Mouse (Mus musculus): ENCODE measurements around the gene Rpl41.
"Not testable (repeated sequence)": the region's sequence is repeated elsewhere in the genome, so short reads cannot be mapped to it uniquely, and the experiment has no call there.

Rpl41 gene

DNA sequence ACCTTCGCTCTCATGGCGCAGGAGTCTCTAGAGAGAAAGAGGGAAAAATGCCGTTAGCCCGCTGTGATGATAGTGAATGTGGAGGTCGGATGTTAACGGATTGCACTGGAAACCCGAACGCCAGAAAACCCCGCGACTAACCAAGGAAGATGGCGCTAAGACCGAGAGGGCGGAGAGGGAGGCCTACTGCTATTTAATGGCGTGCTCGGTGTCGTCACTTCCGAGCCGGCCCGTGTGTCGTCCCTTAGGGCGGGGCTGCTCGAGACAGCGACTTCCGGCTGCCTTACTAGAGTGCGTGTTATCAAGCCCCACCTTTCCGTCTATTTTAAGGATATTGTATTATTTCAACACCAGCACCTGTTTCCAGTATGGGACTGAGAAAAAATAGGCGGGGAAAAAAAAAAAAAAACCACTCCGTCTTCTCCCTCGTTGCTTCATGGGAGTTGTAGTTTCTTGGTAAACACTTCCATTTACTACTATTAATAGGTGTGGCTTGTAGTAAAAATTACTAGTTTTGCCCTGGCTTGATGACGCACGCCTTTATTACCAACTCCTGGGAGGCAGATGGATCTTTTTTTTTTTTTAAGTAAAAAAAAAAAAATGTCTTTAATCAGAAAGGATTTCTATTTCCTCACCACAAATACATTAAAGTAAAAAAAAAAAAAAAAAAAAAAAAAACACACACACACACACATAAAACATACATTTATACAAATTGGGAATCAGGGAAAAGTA is at the start of gene Rpl41:
Rpl41 (minus strand) TSS at position 359 of the 735 bp plus-strand sequence.
- peak; percentile 90 to 94 for DNase-seq

DNA sequence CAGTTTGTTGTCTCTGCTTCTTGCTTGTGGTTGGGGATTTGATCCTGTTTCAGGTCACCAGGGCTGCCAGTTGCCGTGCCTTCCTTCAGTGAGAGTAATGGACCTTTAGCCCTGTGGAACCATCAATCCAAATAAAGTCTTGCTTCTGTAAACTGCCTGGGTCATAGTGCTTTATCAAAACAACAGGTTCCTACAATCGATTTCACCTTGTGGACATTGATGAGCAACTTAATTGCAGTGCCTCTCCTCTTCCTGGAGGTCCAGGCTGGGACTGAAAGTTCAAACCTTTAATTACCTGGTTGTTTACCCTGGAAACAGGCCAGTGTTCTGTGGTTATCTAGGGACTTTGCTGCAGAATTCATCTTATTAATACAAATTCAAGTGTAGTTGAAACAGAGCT is 49.4 kb upstream of the Rpl41 start:
- DNase-seq = no peak

DNA sequence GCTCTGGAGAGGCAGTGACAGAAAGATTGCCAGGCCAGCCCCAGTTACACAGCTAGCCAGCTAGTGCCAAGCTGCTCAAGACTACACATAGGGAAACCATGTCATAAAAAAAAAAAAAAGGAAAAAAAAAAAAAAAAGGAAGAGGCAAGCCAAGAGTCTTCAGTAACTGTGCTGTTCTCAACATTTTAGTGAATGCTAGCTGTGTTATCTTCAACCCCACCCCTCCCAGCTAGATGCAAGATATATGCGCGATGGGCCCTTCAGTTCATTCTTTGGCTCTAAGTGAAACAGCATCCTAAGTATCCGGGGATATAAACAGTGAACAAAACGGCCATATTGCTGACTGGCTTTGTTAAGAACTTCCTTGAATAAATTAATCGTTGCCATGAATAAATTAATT is 43.7 kb upstream of the Rpl41 start:
- DNase-seq = no peak

DNA sequence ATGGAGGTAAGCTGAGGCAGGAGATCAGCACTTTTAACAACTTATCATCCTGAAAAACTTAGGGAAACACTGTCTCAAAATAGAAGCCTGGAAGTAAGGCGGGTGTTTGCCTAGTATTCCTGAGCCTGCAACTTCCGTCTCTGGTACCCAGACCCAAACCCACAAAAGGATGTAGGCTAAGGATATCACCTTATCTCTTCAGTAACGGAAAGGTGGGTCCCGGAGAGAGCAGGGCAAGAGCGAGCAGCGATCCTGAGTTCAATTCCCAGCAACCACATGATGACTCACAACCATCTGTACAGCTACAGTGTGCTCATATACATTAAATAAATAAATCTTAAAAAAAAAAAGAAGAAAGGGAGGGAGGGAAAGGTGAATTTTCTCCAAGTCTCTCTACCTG is 42.3 kb upstream of the Rpl41 start:
- DNase-seq = no peak

DNA sequence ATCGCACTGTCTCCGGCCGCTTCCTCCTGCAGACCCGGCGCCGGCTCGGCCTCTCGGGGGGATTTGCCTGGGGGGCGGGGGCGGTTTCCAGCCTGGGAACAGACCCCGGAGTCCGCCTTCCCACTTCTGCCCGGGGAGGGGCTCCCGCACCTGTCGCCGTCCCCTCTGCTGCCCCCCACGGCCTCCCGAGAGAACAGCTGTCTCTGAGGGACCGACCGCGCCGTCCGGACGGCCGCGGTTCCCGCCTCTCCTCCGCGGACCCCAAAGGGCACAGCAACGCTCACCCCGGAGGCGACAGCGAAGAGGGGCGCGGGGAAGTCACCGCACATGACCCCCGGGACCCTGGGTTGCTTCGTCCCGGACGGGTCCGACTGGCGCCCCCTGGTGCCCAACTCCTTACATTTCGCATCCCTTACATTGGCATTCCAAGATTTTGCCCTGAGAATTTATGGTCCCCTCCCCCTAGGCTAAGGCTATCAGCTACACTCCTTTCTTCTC is 41.1 kb upstream of the Rpl41 start:
- DNase-seq = peak; percentile 79 to 87

DNA sequence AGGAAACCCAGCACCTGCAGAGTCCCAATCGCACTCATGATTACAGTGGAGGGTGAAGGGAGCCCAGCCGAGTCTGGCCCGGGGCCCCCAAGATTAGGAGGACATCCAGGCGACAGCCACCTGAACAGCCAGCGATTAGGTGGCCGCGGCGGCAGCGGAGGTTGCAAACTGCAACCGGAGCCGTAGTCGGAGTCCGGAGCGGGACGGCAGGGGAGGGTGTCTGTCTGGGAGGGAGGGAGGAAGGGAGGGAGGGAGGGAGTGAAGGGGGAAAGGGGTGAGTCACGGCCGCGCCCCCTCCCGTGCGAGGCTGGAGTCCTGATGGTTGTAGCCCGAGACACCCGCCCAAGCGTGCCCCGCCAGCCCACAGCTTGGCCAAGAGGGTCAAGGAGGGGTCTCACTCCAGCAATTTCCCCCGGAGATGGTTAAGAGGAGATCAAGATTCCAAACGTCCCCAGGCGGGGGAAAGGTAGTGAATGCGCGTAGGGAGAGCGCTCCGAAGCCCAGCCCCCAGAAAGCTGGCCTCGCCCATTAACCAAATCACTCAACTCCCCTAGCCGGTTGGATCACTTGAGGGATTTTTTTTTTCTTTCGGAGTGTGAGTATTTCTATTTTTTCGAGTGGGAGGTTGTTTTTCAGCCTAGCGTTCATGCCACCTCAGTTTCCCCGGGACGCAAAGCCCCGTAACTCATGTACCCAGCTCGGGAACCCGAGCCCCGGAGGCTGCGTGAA is 40.5 kb upstream of the Rpl41 start, which contains the start of gene Erbb3:
Erbb3 (minus strand) TSS at position 189 of the 729 bp plus-strand sequence.
- DNase-seq = peak; percentile 43 to 64

DNA sequence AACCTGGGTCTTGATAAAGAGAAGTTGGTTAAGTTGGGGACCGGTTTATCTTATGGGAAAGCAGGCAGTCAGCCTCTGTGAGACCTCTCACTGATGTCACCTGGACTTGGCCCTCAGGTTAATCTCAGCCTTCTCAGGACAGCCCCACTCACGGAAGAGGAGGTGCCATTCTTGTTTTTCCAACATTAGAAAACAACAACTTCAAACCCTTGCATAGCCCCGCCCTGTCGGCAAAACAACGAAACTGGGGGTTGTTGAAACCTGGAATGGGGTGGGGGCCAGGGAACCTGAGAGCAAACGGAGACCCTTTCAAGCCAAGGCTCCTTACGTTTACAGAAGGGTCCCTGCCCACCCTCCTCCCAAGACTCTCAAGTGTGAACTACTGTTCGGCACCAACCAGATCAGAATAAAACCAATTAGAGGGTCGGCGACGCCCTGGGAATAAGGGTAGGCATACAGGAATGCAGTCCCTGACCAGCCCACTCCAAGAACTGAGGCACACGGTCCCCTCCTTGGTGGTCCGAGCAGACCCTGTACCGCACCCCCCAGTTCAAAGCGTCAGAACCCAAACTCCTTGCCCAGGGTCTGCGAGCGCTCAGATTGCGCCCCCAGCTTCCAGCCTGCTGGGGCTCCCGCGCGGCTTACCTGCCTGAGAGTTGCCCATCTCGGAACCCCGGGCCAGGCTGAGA is 39.8 kb upstream of the Rpl41 start:
- DNase-seq = no peak

DNA sequence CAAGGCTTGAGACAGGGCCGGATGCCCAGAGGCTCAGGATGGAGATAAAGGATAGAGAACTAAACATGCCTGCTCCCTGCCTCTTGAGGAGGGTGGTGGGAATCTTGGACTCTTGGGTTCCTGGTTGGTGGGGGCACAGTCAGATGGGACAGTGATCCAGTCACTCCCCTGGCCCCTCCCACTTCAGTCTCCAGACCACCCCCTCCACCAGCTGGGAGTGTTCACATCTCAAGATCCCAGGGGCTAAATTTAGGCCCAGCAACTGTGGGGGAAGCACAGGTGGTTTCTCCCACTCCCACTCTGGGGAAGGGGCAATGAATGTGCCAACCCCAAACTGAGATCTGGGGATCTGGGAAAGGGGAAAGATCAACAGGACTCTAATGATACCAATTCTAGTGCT is 39.0 kb upstream of the Rpl41 start:
- no peak for DNase-seq

DNA sequence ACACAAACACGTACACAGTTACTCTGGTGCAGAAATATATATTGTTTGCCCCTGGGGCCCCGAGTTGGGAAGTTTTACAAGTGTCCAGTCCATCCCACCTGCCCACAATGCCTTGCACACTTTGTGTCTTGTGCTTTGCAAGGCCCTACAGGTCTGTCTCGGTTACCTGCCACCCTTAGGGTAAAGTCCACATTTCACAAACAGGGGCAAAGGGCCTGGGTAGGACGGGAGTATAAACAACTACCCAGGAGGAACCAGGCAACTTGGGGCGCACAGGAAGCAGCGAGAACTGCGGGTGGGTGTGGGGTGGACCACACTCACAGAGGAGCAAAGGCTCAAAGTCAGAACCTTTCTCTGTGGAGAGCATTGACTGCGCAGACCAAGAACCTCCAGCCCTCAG is 38.6 kb upstream of the Rpl41 start:
- no peak for DNase-seq

DNA sequence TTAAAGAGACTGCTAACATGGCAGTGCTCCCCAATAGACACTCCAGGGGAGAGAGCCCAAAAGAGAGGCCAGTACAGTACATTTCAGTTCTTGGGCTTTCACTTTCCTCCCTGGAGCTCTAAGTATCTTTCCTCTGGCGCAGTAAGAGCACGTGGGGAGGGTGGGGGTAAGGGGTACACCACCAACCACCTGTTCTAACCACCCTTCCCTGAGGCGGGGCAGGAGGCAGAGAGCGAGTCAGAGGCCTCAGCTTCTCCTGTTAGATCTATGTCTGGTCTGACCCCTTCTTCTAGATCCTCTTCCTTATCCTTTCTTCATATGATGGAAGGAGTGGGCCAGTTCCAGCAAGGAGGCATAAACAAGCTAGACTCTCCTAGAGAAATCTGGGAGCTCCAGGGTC is 38.0 kb upstream of the Rpl41 start:
- no peak for DNase-seq

DNA sequence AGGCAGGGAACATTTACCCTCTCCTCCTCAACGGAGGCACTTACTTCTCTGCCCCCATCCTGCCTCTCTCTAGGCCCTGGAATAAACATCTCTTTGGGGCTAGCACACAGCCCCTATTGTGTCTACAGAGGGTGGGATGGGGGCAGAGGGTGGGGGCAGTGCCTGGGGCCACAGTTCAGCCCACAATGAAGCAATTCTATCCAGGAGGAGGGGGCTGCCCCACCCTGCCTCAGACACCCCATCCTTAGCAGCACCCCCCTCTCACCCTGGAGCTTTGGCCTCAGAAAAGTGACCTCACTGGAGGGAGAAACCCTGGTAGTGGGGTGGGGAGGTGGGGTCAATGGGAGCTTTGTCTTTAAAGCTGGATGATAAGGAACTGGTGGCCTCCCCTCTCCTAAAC is 37.4 kb upstream of the Rpl41 start:
- no peak for DNase-seq

DNA sequence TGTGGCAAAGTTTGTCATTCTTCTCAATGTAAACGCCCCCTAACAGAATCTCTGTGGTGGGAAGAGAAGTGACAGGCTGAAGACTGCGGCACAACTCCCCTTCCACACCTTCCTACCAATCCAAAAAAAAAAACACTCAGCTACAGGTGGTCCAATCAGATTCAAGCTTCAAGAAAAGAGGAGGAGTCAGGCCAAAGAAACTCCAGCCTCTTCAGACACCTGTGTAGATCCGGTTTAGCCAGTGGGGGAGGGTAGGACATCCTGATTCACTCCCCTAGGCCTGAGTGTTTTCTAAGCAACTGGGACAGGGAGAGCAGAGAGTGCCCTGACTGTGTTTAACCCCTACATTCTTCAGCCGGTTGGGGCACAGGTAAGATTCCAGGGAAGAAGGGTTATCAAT is 35.3 kb upstream of the Rpl41 start:
- DNase-seq = no peak

DNA sequence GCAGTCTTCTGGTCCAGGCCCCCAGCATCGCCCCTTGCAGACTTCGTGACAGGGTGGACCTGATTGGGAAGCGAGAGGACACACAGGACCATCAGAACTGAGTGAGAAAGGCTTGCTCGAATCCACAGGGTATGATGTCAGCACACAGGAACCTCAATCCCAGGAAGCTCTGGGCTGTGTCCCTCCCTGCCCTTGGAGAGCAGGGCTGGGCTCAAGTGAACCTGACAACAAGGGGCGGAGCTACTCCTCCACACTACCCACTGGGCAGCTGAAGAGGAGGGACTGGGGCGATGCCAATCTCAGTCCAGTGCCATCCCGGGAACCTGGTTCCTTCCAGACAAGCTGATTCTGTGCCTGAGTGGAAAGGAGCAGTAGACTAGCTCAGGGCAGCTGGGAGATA is 34.5 kb upstream of the Rpl41 start:
- peak; percentile 33 to 58 for DNase-seq

DNA sequence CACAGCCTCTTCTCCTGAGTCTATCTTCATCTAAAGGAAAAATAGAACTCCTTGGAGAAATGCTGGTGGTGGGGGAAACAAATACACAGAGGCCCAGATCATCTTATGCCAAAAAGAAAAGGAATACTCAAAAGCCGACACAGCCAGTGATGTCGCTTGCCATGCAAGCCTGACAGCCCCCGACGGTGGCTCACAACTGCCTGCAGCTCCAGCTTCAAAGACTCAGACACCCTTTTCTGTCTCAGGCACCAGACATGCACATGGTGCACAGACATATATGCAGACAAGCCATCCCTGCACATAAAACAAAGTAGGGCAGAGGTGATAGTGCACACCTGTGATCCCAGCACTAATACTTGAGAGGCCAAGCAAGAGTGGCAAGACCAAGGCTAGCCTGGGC is 30.6 kb upstream of the Rpl41 start:
- DNase-seq = no peak

DNA sequence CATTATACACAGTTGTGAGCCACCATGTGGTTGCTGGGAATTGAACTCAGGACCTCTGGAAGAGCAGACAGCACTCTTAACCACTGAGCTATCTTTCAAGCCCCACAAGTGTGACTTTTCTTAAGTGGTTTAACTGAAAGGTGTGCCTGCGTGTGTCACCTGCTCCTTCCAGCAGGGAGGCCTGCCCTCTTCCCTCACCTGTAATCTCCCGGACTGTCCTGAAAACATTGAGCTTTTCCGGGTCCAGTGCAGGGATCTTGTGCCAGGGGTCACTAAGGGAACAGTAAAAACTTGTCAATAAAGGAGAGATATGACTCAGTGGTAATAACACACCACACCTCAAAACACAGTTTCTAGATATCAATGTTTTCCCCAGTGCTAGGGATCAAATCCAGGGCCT is 30.2 kb upstream of the Rpl41 start:
- DNase-seq = no peak

DNA sequence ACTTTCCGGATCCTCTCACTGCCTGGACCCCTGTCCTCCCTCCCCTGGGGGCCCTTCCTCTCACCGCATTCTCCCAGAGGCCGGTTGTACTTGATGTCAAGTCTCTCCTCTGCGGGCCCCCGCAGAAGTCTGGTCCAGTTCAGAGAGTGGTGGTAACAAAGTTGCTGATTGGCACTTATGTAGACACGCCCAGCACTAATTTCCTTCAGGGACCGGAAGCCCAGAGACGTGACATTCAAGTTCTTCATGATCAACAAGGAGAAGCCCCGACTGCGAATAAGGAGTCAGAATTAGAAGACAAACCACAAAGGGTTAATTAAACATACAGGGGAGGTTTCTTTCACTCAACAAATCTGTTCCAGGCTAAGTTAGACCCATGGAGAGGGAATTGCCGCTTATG is 29.2 kb upstream of the Rpl41 start:
- no peak for DNase-seq

DNA sequence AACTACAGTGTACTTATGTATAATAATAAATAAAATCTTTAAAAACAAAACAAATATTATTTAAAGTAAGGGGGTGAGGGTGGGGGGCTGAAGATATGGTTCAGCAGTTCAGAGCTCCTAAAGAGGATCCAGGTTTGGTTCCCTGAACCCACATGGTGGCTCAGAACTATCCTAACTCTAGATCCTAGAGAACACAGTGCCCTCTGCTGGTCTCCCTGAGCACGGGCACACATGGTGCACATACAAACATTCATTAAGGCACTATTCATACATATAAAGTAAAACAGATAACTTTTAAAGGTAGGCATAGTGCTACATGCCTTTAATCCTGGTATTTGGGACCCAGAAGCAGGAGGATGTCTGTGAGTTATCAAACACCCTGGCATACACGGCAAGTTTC is 26.0 kb upstream of the Rpl41 start:
- no peak for DNase-seq

DNA sequence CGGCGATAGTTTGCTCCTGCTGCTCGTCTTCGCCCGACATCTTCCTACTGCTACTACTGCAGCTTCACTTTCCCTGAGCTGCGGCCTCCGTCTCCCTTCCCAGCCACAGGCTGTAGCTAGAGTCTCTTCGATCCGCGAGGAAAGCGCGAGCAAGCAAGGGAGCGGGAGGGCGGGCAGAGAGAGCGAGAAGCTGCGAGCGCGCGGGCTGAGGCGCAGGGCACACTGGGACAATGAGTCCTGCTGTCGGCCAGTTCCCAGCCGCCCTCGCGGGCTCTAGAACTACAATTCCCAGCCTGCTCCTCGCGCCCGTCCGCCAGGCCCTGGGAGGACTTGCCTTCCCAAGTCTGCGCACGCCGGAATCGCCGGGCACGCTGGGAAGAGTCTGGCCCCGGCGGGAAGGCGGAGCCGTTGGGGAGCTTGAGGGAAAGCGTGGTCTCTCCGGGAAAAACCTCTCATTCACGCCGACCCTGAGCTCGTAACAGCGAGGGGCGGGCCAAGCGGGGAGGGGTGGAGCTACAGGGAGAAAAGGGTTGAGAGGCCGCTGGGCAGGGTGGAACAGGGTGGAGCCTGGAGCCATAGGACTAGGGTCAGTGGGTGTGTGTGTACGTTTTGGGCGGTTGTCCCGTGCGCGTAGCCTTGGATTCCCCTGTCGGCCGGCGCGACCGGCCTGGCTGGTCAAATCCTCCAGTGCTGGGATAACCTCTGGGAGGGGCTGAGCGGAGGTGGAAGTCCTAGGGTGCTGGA is 16.9 kb upstream of the Rpl41 start, which contains the start of gene Pa2g4:
Pa2g4 (minus strand) TSS at position 200 of the 744 bp plus-strand sequence.
- DNase-seq = peak; percentile 98

DNA sequence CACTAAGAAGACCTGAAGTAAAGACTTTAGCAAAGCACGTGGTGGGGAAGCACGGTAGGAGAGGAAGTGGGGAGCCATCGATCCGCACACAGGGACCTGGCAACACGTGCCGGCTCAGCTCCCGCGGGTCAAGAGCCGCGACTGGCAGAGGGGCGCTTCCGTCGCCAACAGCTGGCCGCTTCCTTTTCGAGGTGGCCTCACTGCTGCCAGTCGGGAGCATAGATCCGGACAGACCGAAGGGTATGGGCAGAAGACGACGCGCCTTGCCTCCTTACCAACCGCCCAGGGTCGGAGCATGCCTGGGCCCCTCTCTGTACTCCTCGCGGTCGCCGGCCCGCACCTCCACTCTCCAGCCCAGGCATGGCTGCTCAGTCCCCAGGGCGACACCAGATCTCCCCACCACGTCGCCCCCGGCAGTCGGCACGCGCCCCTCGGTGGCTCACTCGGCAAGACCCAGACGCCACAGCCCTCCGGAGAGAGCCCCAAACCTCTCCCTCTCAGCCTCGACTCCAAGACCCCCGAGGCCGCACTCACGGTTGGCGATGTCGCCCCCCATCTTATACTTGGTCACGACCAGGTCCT is 16.2 kb upstream of the Rpl41 start:
- no peak for DNase-seq

DNA sequence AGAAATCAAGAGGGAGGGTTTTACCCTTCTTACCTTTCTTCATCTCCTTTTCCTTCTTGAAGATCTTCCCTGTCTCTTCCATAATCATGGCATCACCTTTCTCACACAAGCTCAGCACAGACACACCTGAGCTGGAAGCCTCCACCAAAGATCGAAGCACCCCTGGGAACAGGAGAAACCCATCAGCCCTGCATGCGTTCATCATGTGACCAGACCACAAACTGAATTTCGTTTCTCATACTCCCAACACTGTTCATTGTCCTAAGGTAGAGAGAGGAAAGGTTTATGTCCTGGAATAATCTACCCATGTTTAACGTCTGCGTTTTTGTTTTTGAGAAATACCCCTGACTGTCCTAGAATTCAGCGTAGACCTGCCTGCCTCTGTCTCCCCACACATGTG is 14.4 kb upstream of the Rpl41 start:
- no peak for DNase-seq

DNA sequence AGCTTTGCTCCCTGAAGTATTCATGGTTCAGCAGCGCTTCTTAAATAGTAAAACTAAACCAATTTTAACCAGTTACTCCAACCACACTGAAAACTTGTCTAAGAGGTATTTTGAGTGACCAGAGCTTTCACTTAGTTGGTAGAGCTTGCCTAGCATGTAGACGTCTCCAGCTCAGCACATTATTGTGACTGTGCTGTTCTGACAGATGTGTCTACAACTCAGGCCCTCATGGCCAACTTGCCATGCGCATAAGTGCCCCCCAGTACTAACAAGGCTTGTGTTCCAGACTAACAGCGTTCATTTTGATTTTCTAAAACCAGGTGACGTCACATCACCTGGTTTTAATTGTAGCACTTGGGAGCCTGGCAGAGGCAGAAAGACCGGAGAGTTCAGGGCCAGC is 7.9 kb upstream of the Rpl41 start:
- DNase-seq = no peak

DNA sequence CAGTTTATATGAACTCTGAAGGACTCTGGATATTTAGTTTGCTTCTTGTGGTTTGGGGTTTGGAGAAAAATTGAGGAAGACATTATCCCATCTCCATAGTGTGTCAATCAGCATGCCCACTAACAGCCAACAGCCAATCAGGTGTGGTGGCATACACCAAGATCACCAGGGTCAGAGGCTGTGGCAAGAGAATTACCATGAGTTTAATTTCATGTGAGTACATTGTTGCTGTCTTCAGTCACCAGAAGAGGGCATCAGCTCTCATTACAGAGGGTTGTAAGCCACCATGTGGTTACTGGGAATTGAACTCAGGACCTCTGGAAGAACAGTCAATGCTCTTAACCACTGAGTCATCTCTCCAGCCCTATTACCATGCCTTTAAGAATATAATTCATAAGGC is 7.2 kb upstream of the Rpl41 start:
- no peak for DNase-seq

DNA sequence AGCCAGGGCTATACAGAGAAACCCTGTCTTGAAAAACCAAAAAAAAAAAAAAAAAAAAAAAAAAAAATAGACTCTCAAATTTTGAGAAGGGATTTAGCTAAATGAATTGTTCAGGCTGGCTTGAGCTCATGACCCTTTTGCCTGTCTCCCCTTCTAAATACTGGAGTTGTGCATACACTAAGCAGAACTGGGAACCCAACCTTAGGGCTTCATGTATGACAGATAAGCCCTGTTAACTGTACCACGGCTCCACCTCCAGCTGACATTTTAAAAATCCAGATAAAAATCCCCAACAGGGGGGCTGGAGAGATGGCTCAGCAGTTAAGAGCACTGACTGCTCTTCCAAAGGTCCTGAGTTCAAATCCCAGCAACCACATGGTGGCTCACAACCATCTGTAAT is 6.5 kb upstream of the Rpl41 start:
- DNase-seq = not testable (repeated sequence)

Data from cerebellum, postnatal 25 days (tissue).